9 mouse cellular contexts compared by ENCODE assay signal in the genomic region with DNA sequence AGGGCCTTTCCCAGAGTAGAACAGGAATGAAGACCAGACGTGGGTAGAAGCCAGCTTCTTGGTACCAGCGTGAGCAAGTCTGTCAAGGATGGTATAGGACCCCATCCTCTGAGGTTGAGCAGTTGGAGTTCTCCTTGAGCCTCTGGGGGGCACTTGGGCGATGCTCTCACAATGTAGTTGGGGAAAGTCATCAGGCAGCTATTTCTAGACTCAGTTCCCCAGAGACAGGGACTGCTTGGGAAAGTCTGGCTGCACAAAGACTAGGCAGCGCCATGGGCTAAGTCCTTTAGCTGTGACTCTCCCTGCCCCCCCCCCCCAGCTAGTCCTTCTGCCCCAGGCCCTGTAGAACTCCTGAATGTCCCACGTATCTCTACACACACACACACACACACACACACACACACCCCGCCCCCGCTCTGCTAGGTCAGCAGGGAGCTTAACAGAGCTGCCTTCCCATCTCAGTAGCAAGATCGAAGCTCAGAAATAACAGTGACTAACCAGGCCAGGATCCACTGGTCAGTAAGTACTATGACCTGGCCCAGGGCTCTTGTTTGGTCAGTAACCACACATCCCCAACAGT. TPM values are rescaled to one million over a fixed set of nuclear protein-coding genes. Genes with fewer than 3 reads are reported as not detected.
DNase-seq lines count a peak whose midpoint lies in the region; ATAC-seq and TF ChIP-seq lines count a peak whose summit lies in the region.
"Had no signal": no experiment of that assay in that cellular context is flagged by ENCODE, and none has a peak within 500 bp of the region (broad histone marks: within the 10 kb centered on the region; RNA-seq: fewer than 3 reads in every experiment).

No protein-coding gene starts in this region.

- peak overlapping the region; percentile 24; the same call in 1 of the 2 replicates for H3K9ac ChIP-seq in lung, embryonic 14.5 days
- no peak overlapping the region for H3K9ac ChIP-seq in heart, embryonic 15.5 days
- H3K9ac ChIP-seq: neural tube, embryonic 13.5 days had no signal

- H3K27me3 ChIP-seq in lung, embryonic 14.5 days (ENCODE audit: insufficient read depth, low read length): no peaks in the 10 kb centered on the region
- H3K27me3 ChIP-seq in heart, embryonic 15.5 days: no peaks in the 10 kb centered on the region
- H3K27me3 ChIP-seq: neural tube, embryonic 13.5 days had no signal

- peak overlapping the region; percentile 29; the same call in 1 of the 2 replicates for H3K4me2 ChIP-seq in lung, embryonic 14.5 days
- H3K4me2 ChIP-seq in heart, embryonic 15.5 days: no peak overlapping the region
- H3K4me2 ChIP-seq: neural tube, embryonic 13.5 days had no signal

- no peak overlapping the region for H3K4me3 ChIP-seq in lung, embryonic 14.5 days (ENCODE audit: low read depth, low read length)
- 0 out of 2 replicates have a peak overlapping the region, but pooled peaks have one; percentile 21 for H3K4me3 ChIP-seq in brown adipose tissue, adult 24 weeks (ENCODE audit: insufficient read depth, low read depth, low read length)
- no peak overlapping the region for H3K4me3 ChIP-seq in heart, embryonic 15.5 days
- H3K4me3 ChIP-seq in macrophage (ENCODE audit: inconsistent target): peak overlapping the region; percentile 81
- H3K4me3 ChIP-seq: erythroblast, embryonic 14.5 days; neural tube, embryonic 13.5 days had no signal

- WGBS in lung, embryonic 14.5 days: 57% methylated on average over 8 of the region's 8 CpGs
- WGBS in heart, embryonic 15.5 days: 49% methylated on average over 8 of the region's 8 CpGs
- 17% methylated on average over 5 of the region's 8 CpGs for WGBS in macrophage (ENCODE audit: missing documents)

- TF ChIP-seq CTCF in lung, embryonic 14.5 days (IDR thresholded peaks at IDR 0.05; ENCODE audit: low read depth): no peak

- DNase-seq in lung, embryonic 14.5 days: peak; percentile 43
- DNase-seq in lung, postnatal 25 days (ENCODE audit: low spot score): no peak
- DNase-seq in left cerebral cortex, adult 8-10 months (ENCODE audit: low spot score in 2 of 2): no peak
- no peak for DNase-seq in retina, postnatal 1 day

- peaks cover 66% of the 10 kb centered on the region for H3K79me2 ChIP-seq in macrophage (ENCODE audit: inconsistent target)

- H3K36me3 ChIP-seq in lung, embryonic 14.5 days (ENCODE audit: insufficient read depth): peaks cover 23% of the 10 kb centered on the region
- H3K36me3 ChIP-seq in heart, embryonic 15.5 days: no peaks in the 10 kb centered on the region; the same call in 1 of the 2 replicates
- peaks cover 28% of the 10 kb centered on the region for H3K36me3 ChIP-seq in macrophage (ENCODE audit: inconsistent target)

- H3K27ac ChIP-seq in lung, embryonic 14.5 days (ENCODE audit: low read depth): peak overlapping the region; percentile 86
- H3K27ac ChIP-seq in brown adipose tissue, adult 24 weeks (replicated peaks; ENCODE audit: low read depth, low read length): peak overlapping the region; percentile 78
- peak overlapping the region; percentile 50 for H3K27ac ChIP-seq in heart, embryonic 15.5 days
- peak overlapping the region; percentile 98 for H3K27ac ChIP-seq in macrophage
- H3K27ac ChIP-seq: neural tube, embryonic 13.5 days had no signal

- ATAC-seq in lung, embryonic 14.5 days (ENCODE audit: insufficient read depth): no peak
- no peak for ATAC-seq in heart, embryonic 15.5 days (replicated peaks; ENCODE audit: insufficient number of reproducible peaks, insufficient read depth, low FRiP score, low read depth)

- peaks cover 41% of the 10 kb centered on the region for H3K4me1 ChIP-seq in lung, embryonic 14.5 days (ENCODE audit: insufficient read depth)
- H3K4me1 ChIP-seq in brown adipose tissue, adult 24 weeks (ENCODE audit: control insufficient read depth, insufficient read depth, insufficient read length, low read length): peaks cover 24% of the 10 kb centered on the region
- H3K4me1 ChIP-seq in heart, embryonic 15.5 days (replicated peaks): peaks cover 50% of the 10 kb centered on the region

- no peaks in the 10 kb centered on the region for H3K9me3 ChIP-seq in lung, embryonic 14.5 days (ENCODE audit: low read depth, low read length)
- no peaks in the 10 kb centered on the region for H3K9me3 ChIP-seq in heart, embryonic 15.5 days (replicated peaks)
- H3K9me3 ChIP-seq: neural tube, embryonic 13.5 days had no signal

RNA-seq across cellular contexts. Expression of a gene that starts 3.4 kb away (rescaled TPM):
- 11.2 and 12.6 TPM in 2 replicates for polyA plus RNA-seq in lung, embryonic 14.5 days (2014; fragmentation: Nextera tagmentation; extraction: Ambion mirVana)
- 0.95 and 1.5 TPM in 2 replicates for polyA plus RNA-seq in brown adipose tissue, adult 24 weeks (2012; ENCODE audit: insufficient read depth, insufficient read length, missing spikeins)
- 2.3 and 6.1 TPM in 2 replicates for polyA plus RNA-seq in heart, embryonic 15.5 days (2015; fragmentation: Nextera tagmentation; extraction: Ambion mirVana)
- total RNA-seq in macrophage (2018; cell fraction: chromatin; rRNA removed): 100 to 1,000 TPM; 108 to 877 (median 288) TPM
- 100 to 1,000 TPM in 4 of 26 experiments, 10 to 100 TPM in 22; 26.5 to 181 (median 58.8) TPM for total RNA-seq in macrophage (2018; cell fraction: cytosol; rRNA removed)
- total RNA-seq in macrophage (2018; cell fraction: nucleus; rRNA removed): 100 to 1,000 TPM in 23 of 26 experiments, 10 to 100 TPM in 3; 76.0 to 478 (median 187) TPM
- polyA plus RNA-seq in macrophage (2018): 14.8 to 23.1 TPM (median 20.8 TPM) in 3 replicates
- total RNA-seq in left cerebral cortex, adult 8-10 months (2022): 1 to 10 TPM; 3.6 to 5.3 (median 4.5) TPM

RNA-seq across cellular contexts. Expression of a gene that starts 37.5 kb away (rescaled TPM):
- not detected in 2 replicates for polyA plus RNA-seq in lung, embryonic 14.5 days (2014; fragmentation: Nextera tagmentation; extraction: Ambion mirVana)
- 1.3 TPM in 1 of 2 replicates, not detected in the other for polyA plus RNA-seq in brown adipose tissue, adult 24 weeks (2012; ENCODE audit: insufficient read depth, insufficient read length, missing spikeins)
- not detected in 2 replicates for polyA plus RNA-seq in heart, embryonic 15.5 days (2015; fragmentation: Nextera tagmentation; extraction: Ambion mirVana)
- not detected for total RNA-seq in macrophage (2018; cell fraction: chromatin; rRNA removed)
- total RNA-seq in macrophage (2018; cell fraction: cytosol; rRNA removed): under 1 TPM in 2 of 26 experiments, not detected in 24; 0.17 to 0.19 TPM
- not detected for total RNA-seq in macrophage (2018; cell fraction: nucleus; rRNA removed)
- not detected in 3 replicates for polyA plus RNA-seq in macrophage (2018)
- total RNA-seq in left cerebral cortex, adult 8-10 months (2022): not detected
- polyA plus RNA-seq: erythroblast, embryonic 14.5 days; neural tube, embryonic 13.5 days had no signal

RNA-seq across cellular contexts. Expression of a gene that starts 43.8 kb away (rescaled TPM):
- polyA plus RNA-seq in lung, embryonic 14.5 days (2014; fragmentation: Nextera tagmentation; extraction: Ambion mirVana): not detected in 2 replicates
- 24.8 and 28.9 TPM in 2 replicates for polyA plus RNA-seq in brown adipose tissue, adult 24 weeks (2012; ENCODE audit: insufficient read depth, insufficient read length, missing spikeins)
- not detected in 2 replicates for polyA plus RNA-seq in heart, embryonic 15.5 days (2015; fragmentation: Nextera tagmentation; extraction: Ambion mirVana)
- 1 to 10 TPM in 3 of 26 experiments, not detected in 23; 1.4 to 2.0 (median 1.5) TPM for total RNA-seq in macrophage (2018; cell fraction: chromatin; rRNA removed)
- total RNA-seq in macrophage (2018; cell fraction: cytosol; rRNA removed): under 1 TPM in 1 of 26 experiments, not detected in 25; 0.10 TPM
- total RNA-seq in macrophage (2018; cell fraction: nucleus; rRNA removed): 1 to 10 TPM in 3 of 26 experiments, under 1 TPM in 1, not detected in 22; 0.81 to 2.7 (median 1.6) TPM
- not detected in 3 replicates for polyA plus RNA-seq in macrophage (2018)
- not detected for total RNA-seq in left cerebral cortex, adult 8-10 months (2022)
- polyA plus RNA-seq: erythroblast, embryonic 14.5 days; neural tube, embryonic 13.5 days had no signal

RNA-seq across cellular contexts. Expression of a gene that starts 55.4 kb away (rescaled TPM):
- not detected in 2 replicates for polyA plus RNA-seq in lung, embryonic 14.5 days (2014; fragmentation: Nextera tagmentation; extraction: Ambion mirVana)
- polyA plus RNA-seq in brown adipose tissue, adult 24 weeks (2012; ENCODE audit: insufficient read depth, insufficient read length, missing spikeins): 282 and 371 TPM in 2 replicates
- not detected in 2 replicates for polyA plus RNA-seq in heart, embryonic 15.5 days (2015; fragmentation: Nextera tagmentation; extraction: Ambion mirVana)
- total RNA-seq in macrophage (2018; cell fraction: chromatin; rRNA removed): not detected
- 1 to 10 TPM in 4 of 26 experiments, under 1 TPM in 13, not detected in 9; 0.22 to 1.7 (median 0.66) TPM for total RNA-seq in macrophage (2018; cell fraction: cytosol; rRNA removed)
- 1 to 10 TPM in 4 of 26 experiments, not detected in 22; 1.2 to 2.1 (median 1.6) TPM for total RNA-seq in macrophage (2018; cell fraction: nucleus; rRNA removed)
- polyA plus RNA-seq in macrophage (2018): 0.36 to 0.41 TPM in 2 of 3 replicates, not detected in the other
- total RNA-seq in left cerebral cortex, adult 8-10 months (2022): not detected
- polyA plus RNA-seq: erythroblast, embryonic 14.5 days; neural tube, embryonic 13.5 days had no signal

Comparison
In these comparisons a context has a peak if more than half of its experiments do, and no peak if none do; other contexts are left out.
1. H3K4me3 ChIP-seq: peak in brown adipose tissue, adult 24 weeks (single experiment) and macrophage (single experiment); none in lung, embryonic 14.5 days (single experiment) and heart, embryonic 15.5 days (single experiment).
2. RNA of a gene that starts 43.8 kb away (polyA plus RNA-seq): 24.8 to 28.9 TPM in brown adipose tissue, adult 24 weeks; not detected in lung, embryonic 14.5 days, not detected in heart, embryonic 15.5 days and not detected in macrophage; every median in the first group is over 10 times any median in the second.
3. Peak in every context shown above with its lines, with median percentiles within 50 percentile points of each other: H3K27ac ChIP-seq.